Mouse (Mus musculus): Measurements from ENCODE around the gene Foxo6. TPM values are rescaled to one million over a fixed set of nuclear protein-coding genes. Genes with fewer than 3 reads are reported as not detected.

Gene Foxo6
- polyA plus RNA-seq, 1 experiment: 0.76 TPM

GRCm38 (mm10) chr4:120325748-120326147, 38.6 kb upstream of the Foxo6 start:
- H3K4me3 ChIP-seq (ENCODE audit: insufficient read depth, poor library complexity, severe bottlenecking): no peak overlapping the region
- no peaks in the 10 kb centered on the region for H3K79me2 ChIP-seq (ENCODE audit: control insufficient read depth, insufficient read depth)
- no peak overlapping the region for H3ac ChIP-seq (ENCODE audit: control insufficient read depth, insufficient read length, low read depth)
- no peaks in the 10 kb centered on the region for H3K79me3 ChIP-seq (ENCODE audit: low read depth)
- H3K27me3 ChIP-seq (ENCODE audit: control insufficient read depth, insufficient read depth, insufficient read length): peaks cover 18% of the 10 kb centered on the region
- TF ChIP-seq CEBPB (IDR thresholded peaks at IDR 0.05; ENCODE audit: low read depth) (no peak), CTCF (IDR thresholded peaks at IDR 0.05; ENCODE audit: control insufficient read depth, insufficient read depth, insufficient read length) (no peak), MYOD1 (IDR thresholded peaks at IDR 0.05; ENCODE audit: control insufficient read depth, insufficient read length, low read depth) (no peak), MYOG (IDR thresholded peaks at IDR 0.05; ENCODE audit: control insufficient read depth, extremely low read depth, insufficient read length) (no peak), FOSL1 (IDR thresholded peaks at IDR 0.05; ENCODE audit: insufficient read depth, low read length, poor library complexity, severe bottlenecking) (no peak), USF1 (IDR thresholded peaks at IDR 0.05; ENCODE audit: low read depth) (no peak), MAX (IDR thresholded peaks at IDR 0.05) (no peak)
- H3K36me3 ChIP-seq (ENCODE audit: control insufficient read depth, insufficient read depth): no peaks in the 10 kb centered on the region

GRCm38 (mm10) chr4:120325051-120325450, 37.9 kb upstream of the Foxo6 start:
- Histone ChIP-seq H3K27me3 (ENCODE audit: control insufficient read depth, insufficient read depth, insufficient read length) (peaks cover 19% of the 10 kb centered on the region), H3K79me3 (ENCODE audit: low read depth) (no peaks in the 10 kb centered on the region), H3K79me2 (ENCODE audit: control insufficient read depth, insufficient read depth) (no peaks in the 10 kb centered on the region), H3K4me3 (ENCODE audit: insufficient read depth, poor library complexity, severe bottlenecking) (no peak overlapping the region), H3ac (ENCODE audit: control insufficient read depth, insufficient read length, low read depth) (no peak overlapping the region), H3K36me3 (ENCODE audit: control insufficient read depth, insufficient read depth) (no peaks in the 10 kb centered on the region)
- TF ChIP-seq FOSL1 (IDR thresholded peaks at IDR 0.05; ENCODE audit: insufficient read depth, low read length, poor library complexity, severe bottlenecking) (no peak), CTCF (IDR thresholded peaks at IDR 0.05; ENCODE audit: control insufficient read depth, insufficient read depth, insufficient read length) (no peak), CEBPB (IDR thresholded peaks at IDR 0.05; ENCODE audit: low read depth) (no peak), MAX (IDR thresholded peaks at IDR 0.05) (no peak), USF1 (IDR thresholded peaks at IDR 0.05; ENCODE audit: low read depth) (no peak), MYOD1 (IDR thresholded peaks at IDR 0.05; ENCODE audit: control insufficient read depth, insufficient read length, low read depth) (no peak), MYOG (IDR thresholded peaks at IDR 0.05; ENCODE audit: control insufficient read depth, extremely low read depth, insufficient read length) (no peak)

GRCm38 (mm10) chr4:120323858-120324257, 36.7 kb upstream of the Foxo6 start:
- TF ChIP-seq USF1 (IDR thresholded peaks at IDR 0.05; ENCODE audit: low read depth) (no peak), MYOD1 (IDR thresholded peaks at IDR 0.05; ENCODE audit: control insufficient read depth, insufficient read length, low read depth) (no peak), CTCF (IDR thresholded peaks at IDR 0.05; ENCODE audit: control insufficient read depth, insufficient read depth, insufficient read length) (no peak), CEBPB (IDR thresholded peaks at IDR 0.05; ENCODE audit: low read depth) (no peak), MAX (IDR thresholded peaks at IDR 0.05) (no peak), MYOG (IDR thresholded peaks at IDR 0.05; ENCODE audit: control insufficient read depth, extremely low read depth, insufficient read length) (no peak), FOSL1 (IDR thresholded peaks at IDR 0.05; ENCODE audit: insufficient read depth, low read length, poor library complexity, severe bottlenecking) (no peak)

GRCm38 (mm10) chr4:120323198-120323597, 36.0 kb upstream of the Foxo6 start:
- no peaks in the 10 kb centered on the region for H3K79me3 ChIP-seq (ENCODE audit: low read depth)
- TF ChIP-seq MAX (IDR thresholded peaks at IDR 0.05) (no peak), CTCF (IDR thresholded peaks at IDR 0.05; ENCODE audit: control insufficient read depth, insufficient read depth, insufficient read length) (peak; percentile 56), FOSL1 (IDR thresholded peaks at IDR 0.05; ENCODE audit: insufficient read depth, low read length, poor library complexity, severe bottlenecking) (no peak)
- H3K36me3 ChIP-seq (ENCODE audit: control insufficient read depth, insufficient read depth): no peaks in the 10 kb centered on the region
- no peak overlapping the region for H3ac ChIP-seq (ENCODE audit: control insufficient read depth, insufficient read length, low read depth)
- no peaks in the 10 kb centered on the region for H3K79me2 ChIP-seq (ENCODE audit: control insufficient read depth, insufficient read depth)
- H3K27me3 ChIP-seq (ENCODE audit: control insufficient read depth, insufficient read depth, insufficient read length): peaks cover 19% of the 10 kb centered on the region
- no peak overlapping the region for H3K4me3 ChIP-seq (ENCODE audit: insufficient read depth, poor library complexity, severe bottlenecking)

More at GRCm38 (mm10) chr4:120323858-120324257, 36.7 kb upstream of the Foxo6 start:
- H3K79me3 ChIP-seq (ENCODE audit: low read depth): no peaks in the 10 kb centered on the region
- no peak overlapping the region for H3ac ChIP-seq (ENCODE audit: control insufficient read depth, insufficient read length, low read depth)
- peaks cover 19% of the 10 kb centered on the region for H3K27me3 ChIP-seq (ENCODE audit: control insufficient read depth, insufficient read depth, insufficient read length)
- no peaks in the 10 kb centered on the region for H3K79me2 ChIP-seq (ENCODE audit: control insufficient read depth, insufficient read depth)
- H3K36me3 ChIP-seq (ENCODE audit: control insufficient read depth, insufficient read depth): no peaks in the 10 kb centered on the region
- no peak overlapping the region for H3K4me3 ChIP-seq (ENCODE audit: insufficient read depth, poor library complexity, severe bottlenecking)

GRCm38 (mm10) chr4:120317541-120317940, 30.4 kb upstream of the Foxo6 start:
- no peak overlapping the region for H3ac ChIP-seq (ENCODE audit: control insufficient read depth, insufficient read length, low read depth)
- H3K4me3 ChIP-seq (ENCODE audit: insufficient read depth, poor library complexity, severe bottlenecking): no peak overlapping the region
- peaks cover 18% of the 10 kb centered on the region for H3K27me3 ChIP-seq (ENCODE audit: control insufficient read depth, insufficient read depth, insufficient read length)
- H3K79me2 ChIP-seq (ENCODE audit: control insufficient read depth, insufficient read depth): no peaks in the 10 kb centered on the region
- no peaks in the 10 kb centered on the region for H3K36me3 ChIP-seq (ENCODE audit: control insufficient read depth, insufficient read depth)
- TF ChIP-seq CEBPB (IDR thresholded peaks at IDR 0.05; ENCODE audit: low read depth) (no peak), USF1 (IDR thresholded peaks at IDR 0.05; ENCODE audit: low read depth) (no peak), MYOD1 (IDR thresholded peaks at IDR 0.05; ENCODE audit: control insufficient read depth, insufficient read length, low read depth) (no peak), CTCF (IDR thresholded peaks at IDR 0.05; ENCODE audit: control insufficient read depth, insufficient read depth, insufficient read length) (no peak), MAX (IDR thresholded peaks at IDR 0.05) (no peak), MYOG (IDR thresholded peaks at IDR 0.05; ENCODE audit: control insufficient read depth, extremely low read depth, insufficient read length) (no peak), FOSL1 (IDR thresholded peaks at IDR 0.05; ENCODE audit: insufficient read depth, low read length, poor library complexity, severe bottlenecking) (no peak)
- H3K79me3 ChIP-seq (ENCODE audit: low read depth): no peaks in the 10 kb centered on the region

- Histone ChIP-seq H3K36me3 (ENCODE audit: control insufficient read depth, insufficient read depth) (no peaks in the 10 kb centered on the region), H3ac (ENCODE audit: control insufficient read depth, insufficient read length, low read depth) (no peak overlapping the region), H3K4me3 (ENCODE audit: insufficient read depth, poor library complexity, severe bottlenecking) (no peak overlapping the region), H3K79me3 (ENCODE audit: low read depth) (no peaks in the 10 kb centered on the region), H3K79me2 (ENCODE audit: control insufficient read depth, insufficient read depth) (no peaks in the 10 kb centered on the region), H3K27me3 (ENCODE audit: control insufficient read depth, insufficient read depth, insufficient read length) (peaks cover 18% of the 10 kb centered on the region)
- TF ChIP-seq MYOG (IDR thresholded peaks at IDR 0.05; ENCODE audit: control insufficient read depth, extremely low read depth, insufficient read length) (no peak), CTCF (IDR thresholded peaks at IDR 0.05; ENCODE audit: control insufficient read depth, insufficient read depth, insufficient read length) (no peak), FOSL1 (IDR thresholded peaks at IDR 0.05; ENCODE audit: insufficient read depth, low read length, poor library complexity, severe bottlenecking) (no peak), MYOD1 (IDR thresholded peaks at IDR 0.05; ENCODE audit: control insufficient read depth, insufficient read length, low read depth) (no peak), CEBPB (IDR thresholded peaks at IDR 0.05; ENCODE audit: low read depth) (no peak), USF1 (IDR thresholded peaks at IDR 0.05; ENCODE audit: low read depth) (no peak), MAX (IDR thresholded peaks at IDR 0.05) (no peak)
Measured at GRCm38 (mm10) chr4:120316716-120317115, 29.6 kb upstream of the Foxo6 start.
